Mouse (Mus musculus): ENCODE measurements at regions not wholly inside any gene's neighbourhood (a gene's known extent, or its start where the extent isn't known, plus 50 kb on each side); places are given as distances from the start of the nearest gene placed in this dataset.

DNA sequence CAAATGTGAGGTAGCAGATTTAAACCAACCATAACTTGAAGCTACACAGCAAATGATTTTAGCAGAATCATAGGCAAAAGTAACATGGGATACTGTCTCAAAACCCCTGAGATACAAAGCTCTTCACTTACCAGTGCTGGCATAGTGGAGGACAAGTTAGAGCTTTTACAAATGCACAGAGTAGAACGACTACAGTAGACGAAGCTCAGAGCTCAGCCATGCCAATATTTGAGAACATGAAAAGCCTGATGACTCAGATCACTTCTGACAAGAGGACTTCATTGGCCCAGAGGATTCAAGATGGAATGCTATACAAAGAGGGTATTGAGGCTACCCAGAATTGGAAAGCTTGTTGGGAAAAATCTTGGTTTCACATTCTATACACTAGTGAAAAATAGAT lies 239.6 kb upstream of the Steap4 start:
- no peak for TF ChIP-seq CTCF (IDR thresholded peaks at IDR 0.05)
- TF ChIP-seq POLR2A (IDR thresholded peaks at IDR 0.05; ENCODE audit: insufficient read depth, low read depth, low read length) = no peak
- TF ChIP-seq EP300 (IDR thresholded peaks at IDR 0.05; ENCODE audit: insufficient read depth, low read depth, low read length) = no peak

All from heart, adult 2 months (tissue).